Mouse (Mus musculus): Measurements from ENCODE around the gene Tbkbp1.
A peak's percentile ranks its signal among the peaks of the same experiment; 100 is the strongest.
"Not testable (repeated sequence)": the region's sequence is repeated elsewhere in the genome, so short reads cannot be mapped to it uniquely, and the experiment has no call there.

Gene Tbkbp1

GRCm38 (mm10) chr11:97151343-97151801 lies at the start of gene Tbkbp1:
TSS of gene Tbkbp1 (minus strand) at chr11:97151495.
- peak; percentile 40 to 71 for DNase-seq

- no peak for DNase-seq
Observed at GRCm38 (mm10) chr11:97199519-97199918, 48.2 kb upstream of the Tbkbp1 start.

GRCm38 (mm10) chr11:97198601-97199000 lies 47.3 kb upstream of the Tbkbp1 start:
- peak; percentile 39 to 54 for DNase-seq

GRCm38 (mm10) chr11:97197021-97197420 lies 45.7 kb upstream of the Tbkbp1 start:
- no peak for DNase-seq

GRCm38 (mm10) chr11:97196541-97196940 lies 45.2 kb upstream of the Tbkbp1 start:
- DNase-seq = no peak

- DNase-seq = no peak
Observed at GRCm38 (mm10) chr11:97192621-97192951, 41.3 kb upstream of the Tbkbp1 start.

GRCm38 (mm10) chr11:97191915-97192620 lies 40.8 kb upstream of the Tbkbp1 start:
- no peak for DNase-seq

GRCm38 (mm10) chr11:97190992-97191391 lies 39.7 kb upstream of the Tbkbp1 start:
- no peak for DNase-seq

- not testable (repeated sequence) for DNase-seq
Observed at GRCm38 (mm10) chr11:97189645-97190044, 38.4 kb upstream of the Tbkbp1 start.

- DNase-seq = no peak
Observed at GRCm38 (mm10) chr11:97189231-97189630, 37.9 kb upstream of the Tbkbp1 start.

GRCm38 (mm10) chr11:97188643-97188955 lies 37.3 kb upstream of the Tbkbp1 start:
- no peak for DNase-seq

- peak; percentile 99 to 100 for DNase-seq
Observed at GRCm38 (mm10) chr11:97187764-97188642, 36.7 kb upstream of the Tbkbp1 start, which contains the start of gene Kpnb1. TSS of gene Kpnb1 (minus strand) at chr11:97187881.

- peak; percentile 99 for DNase-seq
Observed at GRCm38 (mm10) chr11:97186947-97187763, 35.9 kb upstream of the Tbkbp1 start.

GRCm38 (mm10) chr11:97185704-97186614 lies 34.7 kb upstream of the Tbkbp1 start:
- DNase-seq = no peak

- no peak for DNase-seq
Observed at GRCm38 (mm10) chr11:97184875-97185274, 33.6 kb upstream of the Tbkbp1 start.

GRCm38 (mm10) chr11:97182446-97182845 lies 31.2 kb upstream of the Tbkbp1 start:
- no peak for DNase-seq

GRCm38 (mm10) chr11:97181061-97181460 lies 29.8 kb upstream of the Tbkbp1 start:
- DNase-seq = no peak

- no peak for DNase-seq
Observed at GRCm38 (mm10) chr11:97178198-97178597, 26.9 kb upstream of the Tbkbp1 start.

- peak in 1 of 2 experiments; percentile 55 for DNase-seq
Observed at GRCm38 (mm10) chr11:97176851-97177250, 25.6 kb upstream of the Tbkbp1 start.

- DNase-seq = no peak
Observed at GRCm38 (mm10) chr11:97175499-97175898, 24.2 kb upstream of the Tbkbp1 start.

GRCm38 (mm10) chr11:97160341-97160740 lies 9.0 kb upstream of the Tbkbp1 start:
- no peak for DNase-seq

GRCm38 (mm10) chr11:97156999-97157398 lies 5.7 kb upstream of the Tbkbp1 start:
- DNase-seq = no peak

Measured in lung, postnatal 4 days (tissue).